Mouse (Mus musculus) hindbrain, embryonic 10.5 days (tissue): ENCODE data around the gene 9030612E09Rik. TPM values are rescaled to one million over a fixed set of nuclear protein-coding genes. Genes with fewer than 3 reads are reported as not detected.

ENCODE experiments used
- DNase-seq: peaks from one replicate; pipeline ENCODE4 v3.0.0-alpha.2; 2017; ENCODE audit warnings: low spot score
- H3K27ac ChIP-seq: fragments of 300-500 bp; sonication (generic); 2 replicates; pipeline ENCODE4 v1.5.1; 2016; ENCODE audit warnings: mild to moderate bottlenecking, moderate library complexity
- H3K27me3 ChIP-seq: fragments of 300-500 bp; sonication (generic); 2 replicates; pipeline ENCODE4 v1.6.1; 2016; ENCODE audit warnings: mild to moderate bottlenecking; ENCODE audit not compliant: poor library complexity, insufficient read depth, severe bottlenecking
- H3K36me3 ChIP-seq: fragments of 300-500 bp; sonication (generic); 2 replicates; pipeline ENCODE4 v1.6.1; 2016; ENCODE audit warnings: mild to moderate bottlenecking, moderate library complexity
- H3K4me1 ChIP-seq: fragments of 300-500 bp; sonication (generic); replicated peaks from 2 replicates; pipeline ENCODE4 v1.6.1; 2016; ENCODE audit warnings: mild to moderate bottlenecking
- H3K4me3 ChIP-seq: fragments of 300-500 bp; sonication (generic); 2 replicates; pipeline ENCODE4 v1.5.1; 2016; ENCODE audit warnings: mild to moderate bottlenecking, moderate library complexity
- H3K9me3 ChIP-seq: fragments of 300-500 bp; sonication (generic); 2 replicates; pipeline ENCODE4 v1.6.1; 2016; ENCODE audit warnings: mild to moderate bottlenecking, moderate library complexity
- WGBS: fragments of 180-500 bp; shearing (Covaris S2); methylation state at CpG from one replicate; pipeline ENCODE4 v1.1.7; 2016; 5-methylcytosine and 5-hydroxymethylcytosine counted together
- polyA plus RNA-seq: library from polyadenylated mRNA; unstranded; fragments of >200 nt; fragmentation: Nextera tagmentation; extraction: Ambion mirVana; gene quantifications from 2 replicates; pipeline ENCODE4 v1.2.1, GENCODE M21; 2016

9030612E09Rik gene
- polyA plus RNA-seq, 1 experiment from 2014 or later: 1.7 TPM

DNA sequence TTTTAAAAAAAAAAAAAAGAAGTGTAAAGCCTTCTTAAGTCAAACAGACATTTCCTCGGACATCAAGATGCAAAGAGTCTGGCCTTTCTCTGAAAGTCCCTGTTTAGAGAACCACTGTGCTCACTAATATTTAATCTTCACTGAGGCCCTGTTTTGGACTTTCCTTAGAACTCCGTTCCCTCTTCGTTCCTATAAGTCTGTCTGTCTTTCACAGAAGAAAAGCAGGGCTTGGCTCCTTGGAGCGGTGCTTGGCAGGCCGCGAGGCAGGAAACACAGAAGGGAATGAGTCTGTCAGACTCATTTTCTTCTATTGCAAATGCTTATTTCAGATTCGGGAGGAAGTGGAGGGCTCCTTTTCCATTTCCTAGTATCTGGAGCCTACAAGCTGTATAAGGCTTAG lies 5.7 kb upstream of the 9030612E09Rik start:
- Histone ChIP-seq H3K27me3 (peaks cover 25% of the 10 kb centered on the region; the same call in 1 of the 2 replicates), H3K9me3 (0 out of 2 replicates have a peak, but pooled peaks cover 3% of the 10 kb centered on the region), H3K27ac (no peak overlapping the region), H3K4me1 (peaks cover 37% of the 10 kb centered on the region), H3K4me3 (no peak overlapping the region), H3K36me3 (no peaks in the 10 kb centered on the region)
- DNase-seq: no peak
- 85% methylated on average over 7 of the region's 7 CpGs for WGBS

- Histone ChIP-seq H3K9me3 (0 out of 2 replicates have a peak, but pooled peaks cover 3% of the 10 kb centered on the region), H3K4me3 (peak overlapping the region; percentile 91), H3K27me3 (peaks cover 41% of the 10 kb centered on the region), H3K4me1 (peaks cover 55% of the 10 kb centered on the region), H3K36me3 (no peaks in the 10 kb centered on the region), H3K27ac (0 out of 2 replicates have a peak overlapping the region, but pooled peaks have one; percentile 1)
- WGBS: 3% methylated on average over 8 of the region's 8 CpGs
- peak; percentile 53 for DNase-seq
These were observed 3.4 kb upstream of the 9030612E09Rik start for GRCm38 (mm10) chr10:43171106-43171505.

GRCm38 (mm10) chr10:43172066-43172465 lies 2.4 kb upstream of the 9030612E09Rik start:
- H3K4me1 ChIP-seq: peaks cover 55% of the 10 kb centered on the region
- no peaks in the 10 kb centered on the region for H3K9me3 ChIP-seq
- H3K27me3 ChIP-seq: peaks cover 51% of the 10 kb centered on the region

DNA sequence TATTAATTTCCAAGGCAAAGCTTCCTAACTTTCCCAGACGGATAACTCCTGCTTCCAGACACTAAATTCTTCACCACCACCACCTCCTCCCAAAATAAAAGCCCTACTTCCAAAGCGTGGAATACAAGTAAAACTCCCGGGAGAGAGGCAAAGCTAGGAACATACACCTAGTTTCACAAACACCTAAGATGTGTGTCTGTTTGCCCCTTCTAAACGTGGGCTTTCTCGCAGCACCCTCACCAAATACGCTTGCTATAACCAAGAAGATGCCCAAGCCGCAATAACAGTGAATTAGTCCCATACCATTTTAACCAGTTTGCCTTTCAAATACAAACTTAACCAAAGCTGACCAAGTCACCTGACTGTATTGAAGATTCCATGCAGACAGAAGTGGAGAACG lies 1.9 kb upstream of the 9030612E09Rik start:
- Histone ChIP-seq H3K4me1 (peaks cover 55% of the 10 kb centered on the region), H3K27ac (peak overlapping the region; percentile 96), H3K9me3 (no peaks in the 10 kb centered on the region), H3K4me3 (peak overlapping the region; percentile 91), H3K27me3 (peaks cover 56% of the 10 kb centered on the region), H3K36me3 (no peaks in the 10 kb centered on the region)
- 4% methylated on average over 8 of the region's 8 CpGs for WGBS
- DNase-seq: no peak

More at GRCm38 (mm10) chr10:43172066-43172465, 2.4 kb upstream of the 9030612E09Rik start:
- 4% methylated on average over 7 of the region's 7 CpGs for WGBS
- peak; percentile 17 for DNase-seq
- Histone ChIP-seq H3K27ac (no peak overlapping the region), H3K4me3 (peak overlapping the region; percentile 91), H3K36me3 (no peaks in the 10 kb centered on the region)

DNA sequence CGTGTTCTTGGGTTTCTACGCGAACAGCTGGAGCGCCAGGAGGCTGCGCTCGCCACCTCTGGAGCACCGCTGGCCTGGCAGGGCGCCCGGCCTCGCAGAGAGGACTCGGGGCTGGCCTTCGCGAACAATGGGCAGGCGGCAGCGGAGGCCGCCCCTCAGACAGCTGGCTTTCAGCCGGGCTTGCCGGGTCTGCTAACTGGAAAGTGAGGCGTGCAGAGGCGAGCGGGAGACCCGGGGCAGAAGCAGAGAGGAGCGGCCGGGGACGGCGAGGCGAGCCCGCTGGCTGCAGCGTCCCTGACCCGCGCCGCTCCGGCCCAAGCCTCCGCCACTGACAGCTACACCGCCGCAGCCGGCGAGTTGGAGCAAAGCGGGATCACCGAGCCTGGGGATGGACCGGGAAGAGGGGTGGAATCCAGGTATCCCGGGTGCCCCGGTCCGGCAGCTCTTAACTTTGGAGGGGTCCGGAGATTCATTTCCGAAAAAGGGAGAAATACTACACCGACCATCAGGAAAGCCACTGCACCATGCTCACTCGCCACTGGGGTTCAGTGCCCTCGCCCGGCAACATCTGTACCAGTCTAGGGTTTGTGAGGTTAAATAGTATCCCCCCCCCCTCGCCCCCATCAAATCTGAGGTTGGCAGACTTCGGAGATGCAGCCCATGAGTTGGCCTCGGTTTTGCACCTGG lies 1.2 kb upstream of the 9030612E09Rik start:
- under 1% methylated on average over 53 of the region's 53 CpGs for WGBS
- Histone ChIP-seq H3K27me3 (peaks cover 61% of the 10 kb centered on the region), H3K9me3 (no peaks in the 10 kb centered on the region), H3K4me3 (peak overlapping the region; percentile 91), H3K27ac (peak overlapping the region; percentile 96), H3K4me1 (peaks cover 55% of the 10 kb centered on the region), H3K36me3 (no peaks in the 10 kb centered on the region)
- DNase-seq: peak; percentile 78

DNA sequence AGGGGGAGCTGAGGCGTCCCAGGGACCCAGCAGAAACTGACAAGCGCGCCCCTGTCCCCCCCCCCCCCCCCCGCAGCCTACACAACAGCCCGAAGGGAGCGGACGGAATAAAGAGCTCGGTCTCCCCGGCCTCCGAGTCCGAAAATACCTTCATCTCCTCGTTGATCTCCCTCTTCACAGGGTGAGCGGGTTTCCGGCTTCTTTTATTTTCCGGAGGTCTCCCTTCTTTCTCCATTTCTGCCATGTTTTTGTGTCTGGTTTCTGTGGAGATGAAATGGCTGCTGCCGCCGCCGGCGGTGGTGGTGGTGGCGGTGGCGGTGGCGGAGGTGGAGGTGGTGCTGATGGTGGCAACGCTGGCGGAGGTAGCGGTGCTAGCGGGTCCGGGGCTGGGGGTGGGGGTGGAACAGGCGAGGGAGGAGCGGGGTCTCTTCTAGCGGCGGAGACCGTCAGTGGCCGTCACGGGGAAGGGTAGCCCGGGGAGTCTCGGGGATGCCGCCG lies 627 bp upstream of the 9030612E09Rik start:
- no peak for DNase-seq
- H3K27me3 ChIP-seq: peaks cover 66% of the 10 kb centered on the region
- H3K9me3 ChIP-seq: no peaks in the 10 kb centered on the region
- WGBS: under 1% methylated on average over 37 of the region's 38 CpGs
- peak overlapping the region; percentile 96 for H3K27ac ChIP-seq
- H3K36me3 ChIP-seq: no peaks in the 10 kb centered on the region
- peaks cover 55% of the 10 kb centered on the region for H3K4me1 ChIP-seq
- H3K4me3 ChIP-seq: peak overlapping the region; percentile 91

DNA sequence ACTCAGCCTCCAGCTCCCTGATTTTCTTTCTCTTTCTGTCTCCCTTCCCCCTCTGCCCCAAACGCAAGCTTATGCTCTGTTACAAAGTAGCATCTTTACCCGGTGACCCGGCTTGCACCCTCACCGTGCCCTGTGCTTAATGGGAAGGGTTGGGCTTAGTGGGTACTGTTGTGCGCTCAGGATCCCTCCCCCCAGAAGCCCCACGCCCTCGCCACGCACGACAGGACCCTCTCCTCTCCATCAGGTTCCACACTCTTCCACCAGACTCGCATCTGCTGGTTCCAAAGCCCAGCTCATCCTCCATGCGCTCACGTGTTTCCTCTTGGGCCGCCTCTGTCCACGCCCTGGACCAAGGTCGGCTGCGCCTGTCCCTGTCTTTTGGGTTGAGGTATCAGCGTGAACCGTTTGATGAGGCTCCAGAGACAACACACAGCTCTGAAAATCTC lies 675 bp downstream of the 9030612E09Rik start:
- WGBS: under 1% methylated on average over 18 of the region's 18 CpGs
- Histone ChIP-seq H3K27me3 (peaks cover 73% of the 10 kb centered on the region), H3K9me3 (no peaks in the 10 kb centered on the region), H3K27ac (peak overlapping the region; percentile 96), H3K4me1 (peaks cover 47% of the 10 kb centered on the region), H3K36me3 (no peaks in the 10 kb centered on the region), H3K4me3 (peak overlapping the region; percentile 91)
- no peak for DNase-seq

DNA sequence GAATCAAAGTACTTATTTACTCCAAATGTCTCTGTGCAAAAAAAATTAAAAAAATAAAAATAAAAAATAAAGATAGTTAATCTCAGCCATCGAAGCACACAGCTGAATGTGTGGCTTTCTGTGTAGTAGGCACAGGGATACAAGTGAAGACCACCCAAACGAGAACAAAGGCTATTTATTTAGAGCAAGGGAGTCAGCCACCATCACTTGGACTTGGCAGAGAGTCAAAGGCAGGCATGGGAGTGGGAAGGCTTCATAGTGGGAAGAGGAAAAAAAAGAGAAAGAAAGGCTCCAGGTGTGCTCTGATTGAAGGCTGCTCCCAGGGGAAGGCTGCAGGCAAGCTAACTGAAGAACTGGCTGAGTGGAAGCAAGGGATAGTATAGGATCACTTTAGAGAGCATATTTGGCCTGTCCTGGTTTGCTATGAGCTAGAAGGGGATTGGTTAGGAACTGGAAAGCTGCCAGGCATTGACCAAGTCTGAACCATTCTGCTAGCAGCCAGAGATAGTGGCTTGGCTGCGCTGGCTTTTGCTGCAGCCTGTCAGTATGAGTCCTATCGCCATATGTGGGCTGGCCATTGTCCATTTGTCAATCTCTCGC lies 5.9 kb downstream of the 9030612E09Rik start:
- H3K27ac ChIP-seq: peak overlapping the region; percentile 40; the same call in 1 of the 2 replicates
- 59% methylated on average over 5 of the region's 5 CpGs for WGBS
- no peak for DNase-seq
- H3K4me1 ChIP-seq: peaks cover 14% of the 10 kb centered on the region
- H3K4me3 ChIP-seq: no peak overlapping the region
- H3K9me3 ChIP-seq: 0 out of 2 replicates have a peak, but pooled peaks cover 3% of the 10 kb centered on the region
- no peaks in the 10 kb centered on the region for H3K36me3 ChIP-seq
- H3K27me3 ChIP-seq: peaks cover 40% of the 10 kb centered on the region

GRCm38 (mm10) chr10:43200206-43200605 lies 25.7 kb downstream of the 9030612E09Rik start:
- 85% methylated on average over 2 of the region's 2 CpGs for WGBS
- Histone ChIP-seq H3K27ac (no peak overlapping the region), H3K4me1 (no peaks in the 10 kb centered on the region), H3K27me3 (no peaks in the 10 kb centered on the region), H3K9me3 (no peaks in the 10 kb centered on the region), H3K4me3 (no peak overlapping the region), H3K36me3 (no peaks in the 10 kb centered on the region)
- no peak for DNase-seq

GRCm38 (mm10) chr10:43203865-43204264 lies 29.4 kb downstream of the 9030612E09Rik start:
- no peak overlapping the region for H3K27ac ChIP-seq
- H3K4me1 ChIP-seq: no peaks in the 10 kb centered on the region
- 90% methylated on average over 3 of the region's 3 CpGs for WGBS
- no peaks in the 10 kb centered on the region for H3K9me3 ChIP-seq
- DNase-seq: no peak
- H3K36me3 ChIP-seq: no peaks in the 10 kb centered on the region
- H3K27me3 ChIP-seq: no peaks in the 10 kb centered on the region
- no peak overlapping the region for H3K4me3 ChIP-seq

DNA sequence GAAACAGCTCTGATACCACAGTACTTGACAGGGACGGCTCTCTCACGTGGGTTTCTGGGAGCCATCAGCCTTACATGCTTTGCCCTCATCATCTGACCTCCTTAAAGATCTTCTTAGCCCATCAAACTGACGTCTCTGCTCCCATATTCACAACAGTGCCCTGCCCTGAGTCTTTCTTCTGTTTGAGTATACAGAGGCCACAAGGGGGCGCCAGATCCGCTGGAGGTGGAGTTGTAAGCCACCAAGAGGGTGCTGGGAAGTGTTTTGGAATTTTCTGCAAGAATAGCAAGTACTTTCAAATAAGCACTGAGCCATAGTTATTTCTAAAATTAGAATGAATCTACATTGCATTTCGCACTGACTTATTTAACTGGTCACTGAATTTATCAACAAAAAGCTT lies 37.4 kb downstream of the 9030612E09Rik start:
- Histone ChIP-seq H3K36me3 (no peaks in the 10 kb centered on the region), H3K4me1 (no peaks in the 10 kb centered on the region), H3K27ac (no peak overlapping the region), H3K4me3 (no peak overlapping the region), H3K9me3 (no peaks in the 10 kb centered on the region), H3K27me3 (no peaks in the 10 kb centered on the region)
- WGBS: 31% methylated on average over 6 of the region's 6 CpGs
- peak; percentile 40 for DNase-seq

GRCm38 (mm10) chr10:43217361-43217900 lies 42.9 kb downstream of the 9030612E09Rik start:
- no peak for DNase-seq
- Histone ChIP-seq H3K27ac (no peak overlapping the region), H3K27me3 (no peaks in the 10 kb centered on the region), H3K4me1 (peaks cover 13% of the 10 kb centered on the region), H3K36me3 (no peaks in the 10 kb centered on the region), H3K4me3 (no peak overlapping the region), H3K9me3 (no peaks in the 10 kb centered on the region)
- 93% methylated on average over 13 of the region's 13 CpGs for WGBS

- DNase-seq: no peak
These were observed 46.0 kb downstream of the 9030612E09Rik start for GRCm38 (mm10) chr10:43220479-43220878.

More at GRCm38 (mm10) chr10:43220479-43220878, 46.0 kb downstream of the 9030612E09Rik start:
- Histone ChIP-seq H3K4me3 (peak overlapping the region; percentile 88), H3K9me3 (no peaks in the 10 kb centered on the region), H3K36me3 (no peaks in the 10 kb centered on the region), H3K4me1 (peaks cover 15% of the 10 kb centered on the region), H3K27ac (peak overlapping the region; percentile 96), H3K27me3 (no peaks in the 10 kb centered on the region)
- WGBS: 19% methylated on average over 7 of the region's 7 CpGs
